Mouse (Mus musculus): ENCODE measurements around the gene Pced1b. TPM values are rescaled to one million over a fixed set of nuclear protein-coding genes. Genes with fewer than 3 reads are reported as not detected.

Gene Pced1b
- total RNA-seq, 2 experiments from 2014 or later = 7.1 to 8.8 TPM

DNA sequence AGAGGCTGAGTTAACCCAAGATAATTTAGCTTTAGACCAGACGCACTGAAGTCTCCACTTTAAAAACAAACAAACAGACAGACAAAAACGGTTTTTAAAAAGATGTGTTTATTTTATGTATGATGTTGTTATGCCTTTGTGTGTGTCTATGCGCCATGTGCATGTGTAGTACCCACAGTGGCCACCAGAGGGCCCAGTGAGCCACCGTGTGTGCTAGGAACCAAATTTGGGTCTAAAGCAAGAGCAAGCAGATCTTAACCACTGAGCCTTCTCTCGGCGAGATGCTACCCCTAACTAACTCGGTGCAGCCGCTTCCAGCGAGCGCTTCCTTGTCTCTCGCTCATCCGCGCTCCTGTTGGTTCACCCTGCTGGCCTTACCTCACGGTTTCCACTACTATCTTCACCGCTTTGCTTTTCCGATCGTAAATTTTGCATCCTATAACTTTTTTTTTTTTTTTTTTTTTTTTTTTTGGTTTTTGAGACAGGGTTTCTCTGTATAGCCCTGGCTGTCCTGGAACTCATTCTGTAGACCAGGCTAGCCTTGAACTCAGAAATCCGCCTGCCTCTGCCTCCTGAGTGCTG lies 80.7 kb downstream of the Pced1b start:
- peak; percentile 82 for ATAC-seq (replicated peaks; ENCODE audit: low FRiP score, poor library complexity, severe bottlenecking)

DNA sequence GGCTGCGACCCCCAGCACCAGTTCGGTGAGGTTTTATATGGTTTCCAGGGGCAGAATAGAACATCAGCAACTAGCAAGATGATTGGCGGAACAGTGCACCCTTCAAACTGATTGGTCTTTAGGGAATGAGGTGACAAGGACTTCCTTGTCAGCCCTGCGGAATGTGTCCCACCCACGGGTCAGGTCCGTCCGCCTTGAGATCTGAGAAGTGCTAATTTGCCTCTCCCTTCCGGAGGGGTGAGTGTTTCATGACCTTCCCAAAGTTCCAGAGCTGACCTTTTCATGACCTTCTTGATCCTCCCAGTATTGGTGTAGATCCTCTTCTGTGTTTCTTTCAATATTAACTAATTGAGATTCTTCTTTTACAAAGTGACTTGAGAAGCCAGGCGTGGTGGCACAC lies 85.7 kb downstream of the Pced1b start:
- ATAC-seq (replicated peaks; ENCODE audit: low FRiP score, poor library complexity, severe bottlenecking) = no peak

DNA sequence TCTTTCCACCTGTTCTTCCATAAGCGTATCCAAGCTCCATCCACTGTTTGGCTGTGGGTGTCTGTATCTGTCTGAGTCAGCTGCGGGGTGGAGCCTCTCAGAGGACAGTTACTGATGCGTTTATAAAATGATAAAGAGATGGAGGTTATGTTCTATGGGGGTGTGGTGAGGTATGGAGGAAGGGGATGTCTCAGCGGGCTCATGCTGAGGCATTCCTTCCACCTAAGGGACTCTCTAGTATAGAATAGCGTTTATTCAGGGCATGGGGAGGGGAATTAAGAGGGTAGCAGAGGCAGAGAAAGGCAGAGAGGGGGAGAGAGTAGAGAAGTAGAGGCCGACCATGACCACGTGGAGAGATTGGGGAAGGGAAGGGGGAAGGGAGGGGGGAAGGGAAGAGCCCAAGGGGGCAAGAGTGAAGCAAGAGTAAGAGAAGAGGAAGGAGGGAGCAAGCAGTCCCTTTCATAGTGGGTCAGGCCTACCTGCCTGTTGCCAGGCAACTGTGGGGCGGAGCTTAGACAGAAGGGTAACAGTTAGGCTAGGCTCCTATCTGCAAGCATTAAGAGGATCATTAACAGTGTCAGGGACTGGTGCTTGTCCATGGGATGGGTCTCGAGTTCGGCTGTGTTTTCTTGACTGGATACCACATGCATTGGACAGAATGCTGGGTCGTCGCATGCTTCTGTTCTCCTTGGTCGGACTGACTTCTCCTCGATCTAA lies 90.9 kb downstream of the Pced1b start:
- ATAC-seq (replicated peaks; ENCODE audit: low FRiP score, poor library complexity, severe bottlenecking) = peak; percentile 80

DNA sequence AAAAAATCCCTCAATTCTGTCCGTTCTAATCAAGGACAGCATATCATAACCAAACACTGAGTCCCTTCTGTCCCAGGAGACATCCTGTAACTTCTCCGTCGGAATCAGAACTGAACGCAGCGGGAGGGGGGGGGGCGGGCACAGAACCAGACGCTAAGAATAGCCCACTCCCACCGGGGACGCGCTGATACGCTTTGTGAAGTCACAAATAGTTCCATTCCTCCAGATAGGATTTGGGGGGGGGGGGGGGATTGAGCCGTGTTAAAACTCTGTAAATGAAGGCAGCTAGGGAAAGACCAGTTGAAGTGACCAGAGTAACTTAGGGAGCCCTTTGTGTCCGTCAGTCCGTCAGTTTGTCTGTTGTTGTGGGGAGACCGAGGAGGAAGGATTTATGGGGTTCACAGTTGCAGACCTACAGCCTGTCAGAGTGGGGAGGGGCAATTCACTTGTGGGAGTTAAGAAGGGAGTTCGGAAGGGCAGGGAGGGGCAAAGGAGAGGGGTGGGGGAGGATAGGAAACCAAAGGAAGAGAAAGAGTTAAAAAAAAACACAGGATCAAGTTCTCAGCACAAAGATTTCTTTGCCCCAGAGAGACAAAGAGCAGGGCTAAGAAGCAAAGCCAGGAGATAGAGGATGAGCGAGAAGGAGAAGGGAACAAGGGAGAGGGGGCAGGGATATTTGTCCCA lies 91.6 kb downstream of the Pced1b start:
- ATAC-seq (replicated peaks; ENCODE audit: low FRiP score, poor library complexity, severe bottlenecking) = no peak

DNA sequence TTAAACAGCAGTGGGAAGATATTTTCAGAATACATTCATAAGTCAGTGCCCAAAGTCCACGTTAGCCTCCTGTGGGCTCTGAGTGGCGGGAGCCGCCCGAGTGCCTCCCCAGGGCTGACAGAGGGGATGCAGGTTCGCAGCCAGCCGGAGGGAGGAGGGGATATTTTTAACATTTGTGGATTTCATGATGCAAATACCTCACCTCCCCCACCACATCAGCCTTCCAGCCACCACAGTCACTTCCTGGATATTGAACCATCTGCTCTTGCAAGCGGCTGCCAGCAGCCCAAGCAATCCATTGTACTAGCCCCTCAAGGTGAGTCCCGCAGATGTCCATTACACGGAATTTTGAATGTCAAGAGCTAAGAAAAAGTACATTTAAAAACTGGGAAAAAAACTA lies 95.4 kb downstream of the Pced1b start:
- no peak for ATAC-seq (replicated peaks; ENCODE audit: low FRiP score, poor library complexity, severe bottlenecking)

DNA sequence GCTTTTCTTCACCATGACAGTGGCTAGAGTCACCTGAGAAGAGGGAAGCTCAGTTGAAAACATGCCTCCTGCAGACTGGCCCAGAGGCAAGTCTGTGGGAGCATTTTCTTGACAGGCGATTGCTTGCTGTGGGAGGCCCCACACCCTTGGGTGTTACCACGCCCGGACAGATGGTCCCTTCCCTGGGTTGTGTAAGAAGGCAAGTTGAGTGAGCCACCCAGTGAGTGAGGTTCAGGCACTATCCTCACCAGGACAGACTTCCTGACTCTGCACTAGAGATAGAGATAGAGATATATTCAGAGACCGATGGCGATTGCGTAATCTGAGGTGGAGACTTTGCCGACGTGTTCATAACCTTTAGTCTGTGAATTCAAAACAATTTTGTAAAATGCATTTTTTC lies 96.0 kb downstream of the Pced1b start:
- ATAC-seq (replicated peaks; ENCODE audit: low FRiP score, poor library complexity, severe bottlenecking) = peak; percentile 92

DNA sequence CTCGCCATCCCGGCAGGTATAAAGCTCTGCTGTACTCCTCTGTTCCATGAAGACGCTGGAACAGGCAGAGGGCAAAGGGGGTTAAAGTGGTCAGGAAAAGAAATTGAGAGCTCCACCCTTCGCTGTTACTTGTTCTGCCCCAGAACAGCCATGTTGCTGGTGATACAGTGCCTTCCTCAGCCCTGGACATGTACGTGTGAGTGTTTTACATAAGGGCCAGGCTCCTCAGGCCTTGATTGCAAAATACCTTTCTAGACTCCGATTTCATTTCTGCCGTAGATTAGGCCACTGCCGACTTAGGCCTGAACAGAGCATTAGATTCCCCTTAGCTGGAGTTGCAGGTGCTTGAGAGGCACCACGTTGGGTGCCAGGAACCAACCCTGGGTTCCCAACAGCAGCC lies 97.0 kb downstream of the Pced1b start:
- ATAC-seq (replicated peaks; ENCODE audit: low FRiP score, poor library complexity, severe bottlenecking) = no peak

DNA sequence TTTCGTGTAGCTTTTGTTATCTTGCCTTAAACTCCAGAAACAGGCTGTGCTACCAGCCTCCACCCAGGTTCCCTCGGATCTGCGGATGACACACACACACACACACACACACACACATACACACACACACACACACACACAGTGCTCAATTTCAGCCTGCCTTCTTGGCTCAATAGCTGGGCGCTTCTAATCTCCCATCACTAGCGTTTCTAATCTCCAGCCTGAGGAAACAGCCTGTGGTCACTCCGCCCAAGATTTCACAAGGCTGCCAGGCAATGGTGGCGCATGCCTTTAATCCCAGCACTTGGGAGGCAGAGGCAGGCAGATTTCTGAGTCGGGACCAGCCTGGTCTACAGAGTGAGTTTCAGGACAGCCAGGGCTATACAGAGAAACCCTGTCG lies 98.2 kb downstream of the Pced1b start:
- ATAC-seq (replicated peaks; ENCODE audit: low FRiP score, poor library complexity, severe bottlenecking) = peak; percentile 30; the same call in 1 of the 2 replicates

DNA sequence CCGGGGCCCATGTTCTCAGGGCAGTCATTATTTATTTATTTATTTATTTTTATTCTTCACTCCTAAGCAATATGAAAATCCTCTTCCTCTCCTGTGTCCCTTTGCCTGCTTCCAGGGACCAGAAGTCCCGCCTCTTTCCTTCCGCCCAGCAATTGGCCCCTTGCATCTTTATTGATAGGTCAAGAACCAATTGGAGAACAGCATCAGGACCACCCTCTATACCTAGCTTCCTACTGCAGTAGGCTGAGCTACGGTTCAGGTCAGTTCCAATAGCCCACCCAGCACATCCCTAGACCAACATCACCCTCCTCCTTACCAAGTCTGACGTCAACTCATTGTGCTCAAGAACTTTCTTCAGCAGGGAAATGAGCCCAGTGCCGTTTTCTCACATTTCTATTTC lies 99.0 kb downstream of the Pced1b start:
- no peak for ATAC-seq (replicated peaks; ENCODE audit: low FRiP score, poor library complexity, severe bottlenecking)

DNA sequence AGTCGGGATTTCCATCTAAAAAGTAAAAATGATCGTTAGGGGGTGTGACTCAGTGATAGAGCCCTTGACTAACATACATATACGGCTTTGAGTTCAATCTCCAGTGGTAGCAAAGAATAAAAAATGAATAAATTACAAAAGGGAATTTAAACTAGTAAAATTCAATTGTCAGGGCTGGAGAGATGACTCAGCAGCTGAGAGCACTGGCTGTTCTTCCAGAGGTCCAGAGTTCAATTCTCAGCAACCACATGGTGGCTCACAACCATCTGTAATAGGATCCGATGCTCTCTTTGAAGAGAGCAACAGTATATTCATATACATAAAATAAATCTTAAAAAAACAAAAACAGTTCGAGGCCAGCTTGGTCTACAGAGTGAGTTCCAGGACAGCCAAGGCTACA lies 99.5 kb downstream of the Pced1b start:
- ATAC-seq (replicated peaks; ENCODE audit: low FRiP score, poor library complexity, severe bottlenecking) = no peak

DNA sequence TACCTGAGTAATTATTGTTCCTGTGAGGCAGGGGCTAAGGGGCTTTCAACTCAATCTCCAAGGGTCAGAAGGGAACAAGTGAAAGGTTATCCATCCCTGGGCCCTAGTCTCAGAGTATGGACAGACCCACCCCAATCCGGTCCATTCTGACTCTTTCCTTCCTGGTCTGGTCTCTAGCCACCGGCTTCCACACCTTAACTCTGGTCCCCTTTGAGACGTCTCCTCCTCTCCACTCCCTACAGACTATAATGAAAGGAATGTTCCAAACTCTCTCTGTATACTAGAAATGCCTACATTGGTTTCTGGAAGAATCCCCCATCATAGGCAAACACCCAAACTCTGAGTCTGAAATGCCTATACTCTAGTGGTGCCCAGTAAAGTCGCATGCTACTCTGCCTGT lies 100.0 kb downstream of the Pced1b start:
- ATAC-seq (replicated peaks; ENCODE audit: low FRiP score, poor library complexity, severe bottlenecking) = no peak

DNA sequence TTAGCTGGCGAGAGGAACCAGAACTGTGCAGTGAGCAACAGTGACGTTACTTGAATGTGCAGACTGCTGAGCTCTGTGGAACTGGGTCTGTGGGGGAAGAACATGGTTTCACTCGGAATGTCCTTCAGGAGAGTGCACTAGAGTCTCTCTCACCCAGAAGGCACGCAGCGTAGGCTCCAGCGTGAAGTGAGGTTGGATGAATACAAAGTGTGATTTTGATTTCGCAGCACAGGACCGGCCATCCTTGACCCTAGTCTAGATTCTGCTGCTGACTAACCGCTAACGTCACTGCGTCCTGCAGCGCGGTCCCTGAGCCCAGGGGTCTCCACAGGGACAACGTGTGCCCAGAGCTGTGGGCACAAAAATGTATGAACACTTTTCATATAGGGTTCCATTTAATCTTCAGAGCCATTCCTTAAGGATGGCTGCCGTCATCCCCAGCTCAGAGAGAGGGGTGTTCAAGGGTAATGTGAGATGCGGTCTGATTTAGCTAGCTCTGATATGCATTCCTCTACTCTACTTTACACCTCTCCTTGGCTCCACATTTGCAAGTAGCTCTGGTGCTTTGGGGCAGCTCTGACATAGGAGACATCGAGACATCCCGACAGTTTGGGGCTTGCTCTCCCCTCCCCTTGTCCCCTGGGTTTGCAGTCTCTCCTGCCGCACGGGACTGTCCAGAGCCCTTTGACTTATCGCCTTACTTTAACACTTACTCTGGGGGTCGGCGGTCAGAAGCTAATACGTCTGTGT lies 101.8 kb downstream of the Pced1b start:
- no peak for ATAC-seq (replicated peaks; ENCODE audit: low FRiP score, poor library complexity, severe bottlenecking)

DNA sequence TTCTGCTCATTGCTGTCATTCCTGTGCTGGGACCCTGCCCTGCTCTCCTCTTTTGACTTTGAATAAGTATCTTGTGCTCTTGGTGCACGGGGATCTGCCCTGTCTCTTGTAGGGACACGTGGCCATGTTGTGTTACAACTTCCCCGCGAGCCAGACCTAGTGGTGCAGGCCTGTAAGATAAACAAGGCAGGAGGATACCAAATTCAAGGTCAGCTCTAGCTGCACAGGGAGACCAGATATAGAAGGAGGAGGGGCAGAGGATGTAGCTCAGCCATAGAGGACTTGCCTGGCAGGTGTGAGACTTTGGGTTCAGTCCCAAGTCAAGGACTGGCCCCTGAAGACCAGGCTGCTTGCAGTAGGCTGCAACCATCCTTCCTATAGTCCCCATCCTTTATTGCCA lies 103.6 kb downstream of the Pced1b start:
- ATAC-seq (replicated peaks; ENCODE audit: low FRiP score, poor library complexity, severe bottlenecking) = peak; percentile 47; the same call in 1 of the 2 replicates

DNA sequence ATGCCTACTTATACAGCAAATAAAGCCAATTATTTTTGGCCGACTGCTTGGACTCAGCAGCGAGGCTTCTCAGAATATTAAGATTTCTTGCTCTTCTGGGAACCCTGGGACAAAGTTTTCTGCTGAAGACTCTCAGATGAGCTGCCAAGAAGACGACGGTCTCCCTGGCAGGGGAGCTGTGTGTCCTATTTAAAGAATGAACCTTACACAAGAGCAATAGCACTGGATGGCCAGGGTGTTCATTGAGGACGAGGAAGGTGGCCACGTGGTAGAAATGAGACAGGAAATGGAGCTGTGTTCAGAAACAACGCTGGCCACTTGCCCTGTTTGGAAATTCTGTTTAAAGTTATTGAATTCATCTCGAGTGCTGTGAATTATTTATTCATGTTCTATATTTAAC lies 104.1 kb downstream of the Pced1b start:
- no peak for ATAC-seq (replicated peaks; ENCODE audit: low FRiP score, poor library complexity, severe bottlenecking)

DNA sequence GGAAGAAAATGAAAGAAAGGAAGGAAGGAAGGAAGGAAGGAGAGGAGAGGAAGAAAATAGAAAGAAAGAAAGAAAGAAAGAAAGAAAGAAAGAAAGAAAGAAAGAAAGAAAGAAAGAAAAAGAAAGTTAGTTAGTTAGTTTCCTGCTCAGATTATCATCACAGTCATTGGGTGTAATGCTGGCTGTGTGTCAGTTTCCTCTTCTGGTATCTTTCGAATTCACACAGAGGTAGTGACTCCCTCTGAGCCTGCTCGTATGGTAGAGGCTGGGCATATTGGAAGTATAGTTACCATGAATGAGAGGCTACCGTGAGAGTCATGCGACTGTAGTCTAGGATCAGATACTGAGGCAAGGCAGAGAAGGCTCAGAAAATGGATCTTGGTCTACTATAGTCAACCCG lies 104.8 kb downstream of the Pced1b start:
- ATAC-seq (replicated peaks; ENCODE audit: low FRiP score, poor library complexity, severe bottlenecking) = peak; percentile 72

DNA sequence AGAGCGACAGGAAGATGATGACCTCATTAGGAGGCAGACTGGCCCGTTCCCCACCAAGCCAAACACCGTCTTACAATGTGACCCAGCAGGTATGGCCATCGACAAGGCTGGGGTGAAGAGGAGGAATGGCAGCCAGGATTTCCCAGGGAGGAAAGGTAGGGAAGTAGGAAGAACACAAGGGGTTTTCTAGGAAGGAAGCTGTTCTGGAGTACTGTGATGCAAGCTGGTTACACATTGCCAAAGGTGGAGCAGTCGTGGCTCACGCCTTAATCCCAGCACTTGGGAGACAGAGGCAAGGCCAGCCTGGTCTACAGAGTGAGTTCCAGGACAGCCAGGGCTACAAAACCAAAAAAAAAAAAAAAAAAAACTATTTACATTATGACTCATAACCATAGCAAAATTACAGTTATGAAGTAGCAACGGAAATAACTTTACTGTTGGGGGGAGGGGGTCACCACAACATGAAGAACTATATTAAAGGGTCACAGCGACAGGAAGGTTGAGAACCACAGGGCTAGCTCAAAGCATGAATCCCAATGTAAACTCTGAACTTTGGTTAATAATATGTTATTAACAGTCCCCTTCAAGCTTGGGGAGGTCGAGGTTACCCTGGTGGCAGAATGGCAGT lies 108.9 kb downstream of the Pced1b start:
- ATAC-seq (replicated peaks; ENCODE audit: low FRiP score, poor library complexity, severe bottlenecking) = no peak

DNA sequence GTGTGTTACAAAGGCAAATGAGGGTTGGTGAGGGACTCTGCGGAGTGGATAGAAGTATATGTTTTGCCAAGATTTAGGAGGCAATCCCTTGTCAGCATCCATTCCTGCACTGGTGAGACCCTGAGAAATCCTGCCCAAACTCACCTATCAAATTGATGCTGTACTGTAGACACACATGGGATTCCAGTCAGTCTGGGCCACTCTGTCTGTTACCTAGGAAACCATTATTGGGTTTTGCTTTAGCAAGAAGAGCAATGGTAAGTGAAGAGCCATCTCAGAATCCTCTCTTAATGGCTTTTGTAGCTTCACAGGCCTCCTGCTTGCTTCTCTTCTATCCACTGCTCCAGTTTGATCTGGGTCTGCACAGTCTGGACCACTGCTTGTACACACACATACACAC lies 110.1 kb downstream of the Pced1b start:
- no peak for ATAC-seq (replicated peaks; ENCODE audit: low FRiP score, poor library complexity, severe bottlenecking)

DNA sequence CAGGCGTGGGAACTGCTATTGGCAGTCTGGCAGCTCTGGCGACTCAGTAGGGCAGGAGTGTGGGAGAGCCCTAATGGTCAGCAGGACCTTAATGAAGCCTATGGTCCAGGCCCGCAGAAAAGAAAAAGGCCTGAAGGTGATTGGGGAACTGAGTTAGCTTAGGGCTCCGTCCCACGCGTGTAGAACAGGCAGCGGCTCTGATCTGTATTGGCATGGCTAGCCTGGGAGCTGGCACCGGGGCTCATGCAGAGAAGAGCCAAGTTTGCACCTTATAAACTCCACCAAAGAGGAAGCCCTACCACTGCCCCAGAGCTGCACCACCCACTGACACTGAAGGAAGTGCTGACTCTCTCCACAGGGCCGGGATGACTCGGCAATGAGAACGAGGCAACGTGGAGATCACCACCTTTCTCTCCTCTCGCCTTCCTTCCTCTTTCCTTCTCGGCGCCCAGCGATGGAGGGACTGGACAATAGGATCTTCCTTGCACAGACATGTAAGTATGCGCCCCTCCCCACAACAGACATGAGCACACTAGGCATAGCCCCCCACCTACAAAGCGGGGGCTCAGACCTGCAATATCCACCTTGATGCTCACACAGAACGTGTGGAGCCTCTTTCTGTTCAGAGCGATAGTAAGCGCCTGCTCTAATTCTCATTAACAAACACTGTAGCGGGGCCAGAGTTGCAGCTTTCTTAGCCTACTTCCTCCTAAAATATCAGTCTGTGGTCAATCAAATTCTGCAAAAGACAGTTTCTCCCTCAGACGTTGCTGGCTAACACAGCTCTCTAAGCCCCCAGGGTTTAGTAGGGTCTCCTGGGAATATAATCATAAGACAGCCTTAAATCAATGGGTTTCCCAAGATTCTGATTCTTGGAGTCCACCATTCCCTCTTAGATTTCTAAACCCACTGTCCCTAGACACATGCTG lies 114.2 kb downstream of the Pced1b start:
- ATAC-seq (replicated peaks; ENCODE audit: low FRiP score, poor library complexity, severe bottlenecking) = peak; percentile 93

DNA sequence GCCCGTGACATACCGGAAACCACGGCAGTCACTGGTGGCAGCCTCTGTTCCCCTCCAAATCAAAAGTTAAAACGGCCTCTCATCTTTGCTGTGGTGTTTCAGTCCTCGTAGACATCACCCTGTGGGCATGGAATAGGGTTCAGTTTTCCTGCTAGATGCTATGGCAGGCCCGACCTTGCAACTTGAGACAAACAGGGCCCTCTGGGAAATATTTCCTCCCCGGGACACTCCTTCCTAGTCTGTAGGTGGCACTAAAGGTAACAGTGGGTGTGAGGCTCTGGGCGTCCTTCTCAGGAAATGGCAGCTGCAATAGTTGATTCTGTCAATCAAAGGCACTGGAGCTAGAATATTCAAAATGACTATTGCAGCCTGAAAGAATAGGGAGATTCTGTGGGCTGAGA lies 114.9 kb downstream of the Pced1b start:
- ATAC-seq (replicated peaks; ENCODE audit: low FRiP score, poor library complexity, severe bottlenecking) = peak; percentile 85

Data from erythroid progenitor cell, adult 5-6 weeks (primary cell).